Mouse (Mus musculus) stomach, embryonic 14.5 days (tissue): ENCODE measurements around the gene Smco2. TPM values are rescaled to one million over a fixed set of nuclear protein-coding genes. Genes with fewer than 3 reads are reported as not detected.
A peak's percentile ranks its signal among the peaks of the same experiment; 100 is the strongest.

Experiments used
- ATAC-seq: fragments of 200-750 bp; cut with Nextera tagmentation; 2 replicates; pipeline ENCODE4 v1.8.0; 2017; ENCODE audit warnings: low read depth, moderate TSS enrichment; ENCODE audit not compliant: insufficient number of reproducible peaks, insufficient read depth, low FRiP score
- H3K27ac ChIP-seq: fragments of 300-500 bp; sonication (generic); 2 replicates; pipeline ENCODE4 v1.5.1; 2014; ENCODE audit warnings: mild to moderate bottlenecking, low read length, moderate library complexity, mixed read lengths
- H3K27me3 ChIP-seq: fragments of 300-500 bp; sonication (generic); 2 replicates; pipeline ENCODE4 v1.6.1; 2014; ENCODE audit warnings: low read length, control low read depth, mixed read lengths; ENCODE audit not compliant: control insufficient read depth, insufficient read depth
- H3K36me3 ChIP-seq: fragments of 300-500 bp; sonication (generic); 2 replicates; pipeline ENCODE4 v1.6.1; 2014; ENCODE audit warnings: mild to moderate bottlenecking, control low read depth, low read length, moderate library complexity, mixed read lengths; ENCODE audit not compliant: control insufficient read depth, insufficient read depth
- H3K4me1 ChIP-seq: fragments of 300-500 bp; sonication (generic); 2 replicates; pipeline ENCODE4 v1.6.1; 2014; ENCODE audit warnings: low read length, control low read depth, mixed read lengths; ENCODE audit not compliant: control insufficient read depth, insufficient read depth
- H3K4me2 ChIP-seq: fragments of 300-500 bp; sonication (generic); replicated peaks from 2 replicates; pipeline ENCODE4 v1.6.1; 2014; ENCODE audit warnings: low read depth, low read length, control low read depth
- H3K4me3 ChIP-seq: fragments of 300-500 bp; sonication (generic); 2 replicates; pipeline ENCODE4 v1.5.1; 2014; ENCODE audit warnings: low read depth, low read length, control low read depth
- H3K9ac ChIP-seq: fragments of 300-500 bp; sonication (generic); replicated peaks from 2 replicates; pipeline ENCODE4 v1.6.1; 2014; ENCODE audit warnings: low read depth, mild to moderate bottlenecking, control low read depth, low read length, moderate library complexity, mixed read lengths
- H3K9me3 ChIP-seq: fragments of 300-500 bp; sonication (generic); 2 replicates; pipeline ENCODE4 v1.6.1; 2016; ENCODE audit warnings: low read depth, low read length, control low read depth; ENCODE audit not compliant: control insufficient read depth
- WGBS: fragments of 180-500 bp; shearing (Covaris S2); extraction: QIAGEN DNeasy Blood & Tissue Kit; methylation state at CpG from one replicate; pipeline ENCODE4 v1.1.7; 2014; 5-methylcytosine and 5-hydroxymethylcytosine counted together
- polyA plus RNA-seq: library from polyadenylated mRNA; unstranded; fragments of >200 nt; fragmentation: Nextera tagmentation; extraction: Ambion mirVana; gene quantifications from 2 replicates; pipeline ENCODE4 v1.2.1, GENCODE M21; 2014

Gene Smco2
- polyA plus RNA-seq, 1 experiment from 2014 or later = not detected

DNA sequence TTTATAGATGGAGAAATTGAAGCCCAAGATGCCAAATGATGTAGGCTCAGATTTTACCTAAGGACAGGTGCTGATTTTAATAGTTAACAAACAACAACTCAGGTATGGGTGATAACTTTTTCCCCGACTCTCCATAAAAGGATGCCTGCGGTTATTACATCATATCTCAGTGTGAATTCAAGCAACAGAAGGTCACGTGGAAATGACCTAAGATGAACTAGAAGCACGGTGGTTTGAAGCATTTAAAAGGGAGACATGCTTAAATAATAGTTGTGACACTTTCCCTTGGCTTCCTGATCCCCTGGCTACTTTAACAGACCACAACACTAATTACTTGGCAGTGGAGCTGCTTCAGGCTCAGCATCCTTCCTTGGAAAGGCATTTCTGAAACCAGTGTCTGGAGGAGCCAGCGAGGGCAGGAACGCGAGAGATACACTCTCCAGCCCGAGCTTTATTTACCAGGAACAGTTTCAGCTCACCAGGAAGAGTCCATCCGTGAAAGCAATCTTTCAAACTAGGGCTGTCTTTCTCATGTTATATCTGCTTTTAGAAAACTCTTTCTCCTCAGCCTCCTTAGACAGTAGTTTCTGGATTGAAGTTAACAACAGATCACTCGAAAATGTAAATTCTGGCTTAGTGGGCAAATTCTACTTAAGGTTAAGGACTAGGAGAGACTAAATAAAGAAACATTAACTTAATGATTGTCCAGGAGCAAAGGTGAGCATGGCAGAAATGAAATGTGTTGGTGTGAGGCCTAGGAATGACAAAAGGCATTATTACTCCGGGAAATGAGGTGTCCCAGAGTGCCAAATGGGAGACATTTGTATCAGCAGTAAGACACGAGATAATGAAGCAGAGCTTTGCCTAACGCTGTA is 32.2 kb downstream of the Smco2 start:
- H3K27ac ChIP-seq = no peak overlapping the region
- no peaks in the 10 kb centered on the region for H3K36me3 ChIP-seq
- H3K4me1 ChIP-seq = peaks cover 5% of the 10 kb centered on the region; the same call in 1 of the 2 replicates
- H3K9me3 ChIP-seq = no peaks in the 10 kb centered on the region
- H3K9ac ChIP-seq = no peak overlapping the region
- H3K4me2 ChIP-seq = no peak overlapping the region
- H3K27me3 ChIP-seq = no peaks in the 10 kb centered on the region
- H3K4me3 ChIP-seq = no peak overlapping the region
- ATAC-seq = no peak
- 56% methylated on average over 13 of the region's 13 CpGs for WGBS

DNA sequence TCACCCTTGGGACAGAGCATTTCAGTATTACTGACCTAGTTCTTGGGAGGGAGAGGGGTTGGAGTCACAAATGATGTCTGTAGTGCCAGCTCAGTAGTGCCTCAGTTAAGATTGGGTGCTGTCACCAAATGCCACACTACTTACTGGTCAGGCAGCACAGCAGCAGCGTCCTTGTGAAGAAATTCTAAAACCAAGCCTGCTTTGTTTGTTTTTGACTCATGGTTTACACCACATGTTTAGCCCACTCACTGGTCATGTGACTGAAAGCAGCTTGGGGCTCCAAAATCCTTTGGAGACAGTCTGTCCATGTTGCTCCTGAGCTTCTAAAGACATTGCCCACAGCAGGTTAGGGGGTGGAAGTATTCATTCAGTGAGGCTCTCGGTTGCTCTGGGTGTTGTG is 33.5 kb downstream of the Smco2 start:
- Histone ChIP-seq H3K36me3 (no peaks in the 10 kb centered on the region), H3K4me2 (no peak overlapping the region), H3K4me3 (no peak overlapping the region), H3K9me3 (no peaks in the 10 kb centered on the region), H3K9ac (no peak overlapping the region), H3K27me3 (no peaks in the 10 kb centered on the region), H3K4me1 (peaks cover 5% of the 10 kb centered on the region; the same call in 1 of the 2 replicates), H3K27ac (no peak overlapping the region)
- WGBS = 77% methylated on average over 2 of the region's 2 CpGs
- no peak for ATAC-seq

DNA sequence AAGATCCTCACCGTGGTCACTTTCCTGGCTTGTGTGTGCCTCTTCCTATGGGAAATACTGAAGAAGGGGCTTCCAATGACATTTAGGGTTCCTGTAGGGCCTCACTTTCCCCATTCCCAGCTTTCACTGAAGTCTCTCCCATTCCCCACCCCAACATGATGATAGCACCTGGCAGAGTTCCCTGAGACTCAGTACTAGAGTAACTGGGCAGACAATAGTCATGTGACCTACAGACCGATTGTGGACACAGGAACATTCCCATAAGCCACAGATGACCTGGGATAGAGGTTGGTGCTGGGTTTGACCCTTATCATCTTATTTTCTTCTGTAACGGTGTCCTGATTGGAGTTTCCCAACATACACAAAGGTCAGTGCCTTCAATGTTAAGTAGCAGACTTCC is 34.3 kb downstream of the Smco2 start:
- no peak for ATAC-seq
- WGBS = 83% methylated on average over 3 of the region's 3 CpGs
- Histone ChIP-seq H3K4me2 (no peak overlapping the region), H3K9ac (no peak overlapping the region), H3K4me3 (no peak overlapping the region), H3K9me3 (no peaks in the 10 kb centered on the region), H3K4me1 (peaks cover 8% of the 10 kb centered on the region), H3K36me3 (no peaks in the 10 kb centered on the region), H3K27me3 (no peaks in the 10 kb centered on the region), H3K27ac (peak overlapping the region; percentile 16; the same call in 1 of the 2 replicates)

DNA sequence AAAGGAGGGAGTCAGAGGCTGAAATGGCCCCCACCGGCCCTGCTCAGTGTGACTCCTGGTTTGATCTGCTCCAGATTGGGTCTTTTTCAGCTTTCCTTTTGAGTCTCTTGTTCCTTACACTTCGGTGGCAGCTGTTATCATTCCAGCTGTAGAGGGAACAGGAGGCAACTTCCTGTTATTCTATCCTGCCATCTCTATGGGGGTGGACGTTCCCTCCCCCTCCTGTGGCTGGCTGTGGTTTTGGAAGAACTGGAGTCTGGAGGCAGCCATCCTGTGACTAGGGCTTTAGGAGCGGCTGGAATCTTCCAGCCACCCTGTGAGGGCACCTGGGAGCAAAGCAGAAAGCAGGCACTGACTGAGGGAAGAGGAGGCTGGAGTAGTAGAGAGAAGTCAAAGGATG is 34.9 kb downstream of the Smco2 start:
- Histone ChIP-seq H3K4me3 (no peak overlapping the region), H3K9me3 (no peaks in the 10 kb centered on the region), H3K9ac (no peak overlapping the region), H3K27ac (peak overlapping the region; percentile 16; the same call in 1 of the 2 replicates), H3K4me1 (peaks cover 14% of the 10 kb centered on the region), H3K36me3 (no peaks in the 10 kb centered on the region), H3K4me2 (no peak overlapping the region), H3K27me3 (no peaks in the 10 kb centered on the region)
- 22% methylated on average over 4 of the region's 4 CpGs for WGBS
- no peak for ATAC-seq

DNA sequence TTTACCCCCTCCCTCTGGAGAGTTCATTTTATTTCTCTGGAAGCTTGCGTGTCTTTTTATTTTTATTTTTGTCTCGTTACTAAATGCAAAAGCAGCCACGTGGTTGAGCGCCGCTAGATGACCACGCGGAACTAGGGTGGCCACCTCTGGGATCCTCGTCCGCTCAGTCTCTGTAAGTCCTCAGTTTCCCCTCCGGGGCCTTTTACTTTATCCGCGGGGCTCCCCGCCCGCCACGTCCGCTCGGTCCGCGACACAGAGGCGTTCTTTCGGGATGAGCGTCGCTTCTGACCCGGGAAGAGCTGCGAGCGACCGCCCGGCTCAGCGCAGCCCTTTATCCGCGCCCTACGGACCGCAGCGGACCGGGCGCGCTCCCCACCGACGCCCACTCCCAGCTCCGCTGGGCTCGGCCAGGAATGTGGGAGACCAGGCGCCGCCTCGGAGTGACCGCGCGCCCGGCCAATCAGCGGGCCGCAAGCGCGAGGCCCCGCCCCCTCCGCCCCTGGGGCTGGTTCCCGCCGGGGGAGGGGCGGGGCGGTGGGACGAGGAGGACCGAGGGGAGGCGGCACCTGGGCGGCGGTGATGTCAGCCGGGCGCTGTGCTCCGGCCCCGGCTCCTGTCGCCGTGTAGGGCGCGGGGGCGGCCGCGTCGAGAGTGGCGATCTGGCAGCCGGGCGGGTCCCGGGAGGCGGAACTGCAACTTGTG is 38.2 kb downstream of the Smco2 start, which contains the start of gene Ppfibp1:
TSS of gene Ppfibp1 (plus strand) at position 530 of the 702 bp plus-strand sequence.
- Histone ChIP-seq H3K4me3 (peak within 1 kb of the TSS; percentile 87), H3K27ac (peak within 1 kb of the TSS; percentile 63), H3K27me3 (no peaks in the 10 kb centered on the region), H3K9me3 (no peaks in the 10 kb centered on the region), H3K4me1 (peaks cover 24% of the 10 kb centered on the region), H3K9ac (peak within 1 kb of the TSS; percentile 69), H3K36me3 (no peaks in the 10 kb centered on the region), H3K4me2 (peak within 1 kb of the TSS; percentile 73)
- ATAC-seq = peak; percentile 93
- 1% methylated on average over 72 of the region's 80 CpGs for WGBS

DNA sequence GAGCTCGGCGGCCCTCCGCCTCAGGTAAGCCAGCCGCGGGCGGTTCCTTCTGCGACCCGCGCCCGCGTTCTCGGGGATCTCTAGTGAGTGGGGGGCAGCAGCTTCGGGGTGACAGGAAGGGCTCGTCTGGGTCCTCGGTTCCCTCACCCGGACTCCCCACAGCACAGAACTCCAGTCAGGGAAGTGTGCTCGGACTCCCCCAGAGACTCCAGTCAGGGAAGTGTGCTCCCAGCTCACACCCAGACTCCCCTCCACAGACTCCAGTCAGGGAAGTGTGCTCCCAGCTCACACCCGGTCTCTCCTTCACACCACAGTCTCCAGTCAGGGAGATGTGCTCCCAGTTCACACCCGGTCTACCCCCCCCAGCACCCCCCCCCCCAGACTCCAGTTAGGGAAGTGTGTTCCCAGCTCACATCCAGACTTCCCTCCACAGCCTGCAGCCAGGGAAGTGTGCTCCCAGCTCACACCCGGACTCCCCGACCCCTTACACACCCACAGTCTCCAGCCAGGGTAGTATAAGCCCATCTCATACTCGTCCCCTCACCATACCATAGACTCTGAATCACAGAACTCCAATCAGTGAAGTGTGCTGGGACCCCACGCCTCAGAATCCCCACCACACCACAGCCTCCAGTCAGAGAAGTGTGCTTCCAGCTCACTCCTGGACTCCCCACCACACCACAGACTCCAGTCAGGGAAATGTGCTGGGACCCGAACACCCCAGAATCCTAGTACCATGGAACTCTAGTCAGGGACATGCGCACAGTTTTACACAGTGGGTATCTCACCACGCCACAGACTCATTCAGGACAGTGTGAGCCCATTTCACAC is 39.0 kb downstream of the Smco2 start:
- Histone ChIP-seq H3K9me3 (no peaks in the 10 kb centered on the region), H3K4me2 (peak overlapping the region; percentile 73), H3K36me3 (no peaks in the 10 kb centered on the region), H3K27me3 (no peaks in the 10 kb centered on the region), H3K27ac (peak overlapping the region; percentile 63), H3K9ac (peak overlapping the region; percentile 69), H3K4me1 (peaks cover 26% of the 10 kb centered on the region), H3K4me3 (peak overlapping the region; percentile 87)
- peak; percentile 64 for ATAC-seq
- WGBS = 8% methylated on average over 26 of the region's 26 CpGs

DNA sequence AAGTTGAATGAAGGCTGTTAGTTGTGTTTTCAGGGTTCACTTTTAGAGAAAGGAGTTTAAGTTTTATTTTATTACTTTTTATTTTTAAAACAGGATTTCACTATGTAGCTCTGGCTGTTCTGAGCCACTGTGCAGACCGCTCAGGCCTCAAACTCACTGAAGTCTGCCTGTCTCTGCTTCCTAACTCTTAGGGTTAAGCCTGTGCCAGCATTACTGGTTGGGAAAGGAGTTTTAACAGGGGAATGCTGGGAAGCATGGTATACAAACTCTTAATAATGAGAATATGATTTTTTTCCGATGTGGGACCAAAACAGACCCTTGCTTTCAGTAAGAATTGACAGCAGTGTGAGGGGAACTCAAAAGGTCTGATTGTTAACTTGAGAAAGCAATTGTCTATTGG is 40.3 kb downstream of the Smco2 start:
- Histone ChIP-seq H3K9ac (no peak overlapping the region), H3K4me3 (peak overlapping the region; percentile 6; the same call in 1 of the 2 replicates), H3K36me3 (no peaks in the 10 kb centered on the region), H3K27me3 (no peaks in the 10 kb centered on the region), H3K9me3 (no peaks in the 10 kb centered on the region), H3K4me1 (peaks cover 22% of the 10 kb centered on the region), H3K4me2 (peak overlapping the region; percentile 73), H3K27ac (peak overlapping the region; percentile 27; the same call in 1 of the 2 replicates)
- no peak for ATAC-seq
- 66% methylated on average over 2 of the region's 2 CpGs for WGBS

DNA sequence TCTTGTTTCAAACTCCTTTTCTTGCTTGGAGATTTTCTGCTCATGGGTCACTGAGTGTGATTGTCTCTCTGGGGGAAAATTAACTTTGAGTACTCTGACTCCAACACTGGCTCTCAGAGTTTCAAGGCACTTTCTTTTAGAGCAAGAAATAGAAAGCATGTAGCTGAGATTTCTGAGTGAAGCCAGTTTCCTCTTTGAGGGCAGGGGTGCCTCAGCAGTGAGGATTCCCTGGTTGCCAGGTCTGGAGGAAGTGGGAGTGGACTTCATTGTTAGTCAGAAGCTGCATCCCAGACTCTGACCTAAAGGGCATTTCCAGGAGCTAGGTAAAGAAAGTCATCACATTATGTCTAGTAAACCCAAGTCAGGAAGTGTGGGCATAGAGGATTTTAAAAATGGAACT is 40.7 kb downstream of the Smco2 start:
- Histone ChIP-seq H3K9ac (no peak overlapping the region), H3K27me3 (no peaks in the 10 kb centered on the region), H3K27ac (peak overlapping the region; percentile 27; the same call in 1 of the 2 replicates), H3K4me3 (peak overlapping the region; percentile 6; the same call in 1 of the 2 replicates), H3K4me2 (peak overlapping the region; percentile 73; the same call in 1 of the 2 replicates), H3K36me3 (no peaks in the 10 kb centered on the region), H3K9me3 (no peaks in the 10 kb centered on the region), H3K4me1 (peaks cover 22% of the 10 kb centered on the region)
- ATAC-seq = no peak
